Mouse (Mus musculus) 3T3-L1 (cell line): ENCODE results near the gene Sgk1.
A peak's percentile ranks its signal among the peaks of the same experiment; 100 is the strongest.

Source experiments
- DNase-seq: peaks from one replicate; pipeline ENCODE4 v3.0.0-alpha.2; 2015; ENCODE audit warnings: low read depth, low spot score

Gene Sgk1

DNA sequence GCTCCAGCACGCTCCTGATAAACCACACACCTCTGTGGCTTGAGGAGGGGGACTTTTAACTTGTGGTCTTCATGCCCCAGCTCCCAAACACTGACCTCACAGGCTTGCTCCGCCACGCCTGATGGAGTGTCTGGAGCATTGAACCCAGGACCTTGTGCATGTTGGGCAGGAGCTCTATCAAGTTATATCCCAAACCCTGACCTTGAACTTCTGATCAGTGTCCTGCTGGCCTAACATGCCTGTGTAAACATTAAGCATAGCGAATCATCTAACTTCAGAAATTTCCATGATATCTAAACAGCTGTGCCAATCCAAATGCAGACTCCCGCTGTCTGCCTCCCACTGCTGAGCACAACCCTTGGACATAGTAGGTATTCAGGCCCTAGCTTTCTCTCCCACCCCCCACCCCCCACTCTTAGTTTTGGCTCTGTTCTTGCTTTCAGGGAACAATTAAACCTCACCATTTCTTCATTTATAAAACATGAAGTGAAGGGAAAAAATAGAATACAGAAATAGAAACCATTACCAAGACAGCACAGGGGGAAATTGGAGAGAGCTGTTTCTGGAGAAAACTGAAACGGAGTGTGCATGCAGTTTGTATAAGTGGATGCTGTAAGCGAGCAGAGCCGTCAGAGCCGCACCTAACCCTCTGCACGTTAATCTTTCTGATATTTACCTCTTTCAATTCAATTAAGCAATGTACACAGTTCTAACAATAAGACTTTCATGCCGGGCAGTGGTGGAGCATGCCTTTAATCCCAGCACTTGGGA lies 34.5 kb downstream of the Sgk1 start:
- no peak for DNase-seq

GRCm38 (mm10) chr10:21918016-21918749 lies 36.2 kb downstream of the Sgk1 start:
- no peak for DNase-seq

DNA sequence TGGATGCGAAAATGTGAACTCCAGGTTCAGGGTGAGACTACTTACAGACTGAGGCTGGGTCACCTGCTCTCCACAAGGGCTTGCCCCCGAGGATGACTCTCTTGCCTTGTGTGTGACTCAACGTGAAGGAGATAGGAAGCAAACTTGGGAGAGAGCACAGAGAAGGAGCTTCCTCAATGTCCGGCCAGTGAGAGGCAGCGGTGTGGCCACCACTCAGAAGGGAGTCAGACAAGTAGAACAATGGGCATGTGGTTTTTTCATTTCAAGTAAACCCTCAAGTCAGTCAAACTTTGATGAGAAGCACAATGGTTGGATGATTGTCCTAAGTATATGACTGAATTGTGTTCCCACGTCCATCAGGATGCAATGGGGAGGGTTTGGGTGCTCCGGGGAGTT lies 36.8 kb downstream of the Sgk1 start:
- DNase-seq, result no peak

- peak; percentile 48 for DNase-seq
Observed at GRCm38 (mm10) chr10:21920611-21921010, 38.6 kb downstream of the Sgk1 start.

GRCm38 (mm10) chr10:21922716-21923350 lies 40.8 kb downstream of the Sgk1 start:
- peak; percentile 84 for DNase-seq

GRCm38 (mm10) chr10:21923495-21923952 lies 41.5 kb downstream of the Sgk1 start:
- DNase-seq, result peak; percentile 82

DNA sequence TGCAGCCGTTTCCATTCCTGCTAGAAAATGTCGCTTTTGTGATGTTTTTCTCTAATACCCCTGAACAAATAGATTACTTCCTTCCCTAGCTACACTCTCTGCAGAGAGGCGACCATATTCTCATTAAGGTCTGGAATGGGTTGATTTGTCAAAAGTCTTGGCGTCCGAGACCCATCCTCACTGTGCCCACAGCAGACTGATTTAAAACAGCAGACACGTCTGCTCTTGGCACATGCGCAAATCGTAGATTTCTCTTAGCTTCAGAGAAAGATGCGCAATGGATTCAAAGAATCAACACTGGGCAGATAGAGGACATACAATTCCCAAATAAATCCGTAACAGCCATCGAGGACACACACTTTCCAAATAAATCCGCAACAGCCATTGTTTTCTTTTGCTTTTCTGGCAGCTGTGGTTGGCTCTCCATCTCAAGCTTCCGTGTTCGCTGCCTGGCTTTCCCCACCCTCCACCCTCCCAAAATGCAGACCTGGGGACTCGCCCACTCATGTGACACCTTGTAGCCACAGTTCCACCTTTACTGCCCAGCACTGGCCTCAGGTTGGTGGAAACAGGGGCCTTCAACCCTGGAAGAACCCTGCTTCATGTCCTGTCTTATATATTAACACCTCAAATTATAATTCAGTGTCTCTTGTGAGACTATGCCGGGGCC lies 42.2 kb downstream of the Sgk1 start:
- no peak for DNase-seq

GRCm38 (mm10) chr10:21926941-21927340 lies 45.0 kb downstream of the Sgk1 start:
- no peak for DNase-seq

DNA sequence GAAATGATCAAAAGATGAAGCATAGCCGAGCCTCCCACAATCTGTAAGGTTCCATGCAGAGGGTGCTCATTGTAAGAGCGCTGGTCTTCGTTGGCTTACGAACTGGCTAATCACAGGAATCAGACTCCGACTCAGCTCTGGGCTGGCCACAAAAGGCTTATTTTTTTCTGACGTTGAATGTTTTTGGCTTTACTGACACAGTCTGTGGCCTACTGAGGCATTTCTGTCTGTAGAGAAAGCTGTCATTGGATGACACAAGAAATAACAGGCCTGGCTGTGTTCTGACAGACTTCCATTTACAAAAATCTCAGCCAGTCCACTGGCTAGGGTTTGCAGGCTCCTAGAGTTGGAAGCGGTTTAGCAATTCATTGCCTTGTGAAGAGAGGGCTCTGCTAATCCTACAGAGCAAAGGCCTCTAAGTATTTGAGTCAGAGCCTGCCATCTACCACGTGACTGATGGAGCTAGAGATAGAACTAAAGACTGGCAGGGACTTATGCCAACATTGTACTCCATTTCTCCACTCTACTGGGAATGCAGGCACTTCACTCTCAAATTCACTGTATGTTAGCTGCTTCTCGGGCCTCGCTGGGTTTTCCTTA lies 48.9 kb downstream of the Sgk1 start:
- DNase-seq, result no peak

DNA sequence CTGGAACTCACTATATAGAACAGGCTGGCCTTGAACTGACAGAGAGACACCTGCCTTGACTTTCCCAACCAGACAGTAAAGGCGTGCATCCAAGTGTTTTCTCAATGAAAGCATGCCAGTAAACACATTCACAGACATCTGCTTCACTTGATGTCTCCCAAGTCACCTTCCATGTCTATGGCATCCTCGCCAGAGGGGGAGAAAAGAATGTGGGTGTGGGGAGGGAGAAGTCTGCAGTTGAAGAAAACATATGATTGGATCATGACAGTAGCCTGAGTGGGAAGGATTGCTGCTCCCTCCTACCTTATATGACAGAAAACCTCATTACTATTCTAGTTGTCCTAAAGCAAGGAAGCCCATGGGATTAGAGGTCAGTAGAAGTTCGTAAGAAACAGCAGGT lies 50.8 kb downstream of the Sgk1 start:
- no peak for DNase-seq

- DNase-seq, result no peak
Observed at GRCm38 (mm10) chr10:21934826-21935225, 52.8 kb downstream of the Sgk1 start.

DNA sequence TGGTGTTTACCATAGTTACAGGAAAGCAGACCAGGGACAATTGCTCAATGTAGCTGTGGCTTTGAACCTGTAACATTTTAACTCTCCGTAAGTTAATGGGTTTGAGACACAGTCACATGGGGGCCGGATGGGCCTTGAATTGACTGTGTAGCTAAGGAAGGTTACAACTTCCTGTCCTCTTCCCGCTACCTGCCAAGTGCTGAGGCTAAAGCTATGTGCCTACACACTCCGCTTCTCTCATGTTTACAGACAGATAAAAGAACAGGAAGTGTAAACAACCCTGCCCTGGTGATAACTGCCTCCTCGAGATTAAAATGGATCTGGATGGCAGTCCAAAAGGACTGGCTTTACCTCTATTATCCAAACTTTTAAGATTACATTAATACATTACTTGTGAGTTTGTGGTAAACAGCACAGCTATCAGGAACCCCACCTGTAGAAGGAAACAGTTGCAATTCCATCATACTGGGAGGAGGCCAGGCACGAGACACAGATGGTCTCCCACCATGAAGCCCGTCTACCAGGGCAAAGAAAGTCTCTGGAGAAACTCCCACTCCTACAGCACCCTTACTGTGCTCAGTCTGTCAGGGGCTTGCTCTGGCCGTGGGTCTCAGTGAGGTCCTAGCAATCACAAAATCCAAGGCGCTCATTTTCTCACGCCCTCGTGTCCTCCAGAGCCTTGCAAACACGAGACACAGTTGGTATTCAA lies 54.7 kb downstream of the Sgk1 start:
- no peak for DNase-seq

DNA sequence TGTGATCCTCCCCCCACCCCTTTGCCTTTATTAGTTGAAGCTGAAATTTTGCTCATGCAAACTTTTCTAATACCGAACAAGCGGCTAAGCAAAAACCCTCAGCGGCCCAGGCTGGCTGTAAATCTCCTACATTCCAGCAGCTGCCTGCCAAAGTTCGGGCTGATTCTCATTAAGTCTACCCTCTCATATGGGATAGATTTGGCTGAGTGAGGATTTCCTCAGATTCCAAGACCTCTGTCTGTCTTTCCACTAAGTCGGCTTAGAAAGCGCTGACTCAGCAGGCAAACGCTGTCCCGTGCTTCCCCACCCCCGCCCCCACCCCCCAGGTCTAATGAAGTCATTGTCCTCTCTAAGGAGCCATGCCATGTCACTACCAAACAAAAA lies 55.2 kb downstream of the Sgk1 start:
- DNase-seq, result peak; percentile 87

DNA sequence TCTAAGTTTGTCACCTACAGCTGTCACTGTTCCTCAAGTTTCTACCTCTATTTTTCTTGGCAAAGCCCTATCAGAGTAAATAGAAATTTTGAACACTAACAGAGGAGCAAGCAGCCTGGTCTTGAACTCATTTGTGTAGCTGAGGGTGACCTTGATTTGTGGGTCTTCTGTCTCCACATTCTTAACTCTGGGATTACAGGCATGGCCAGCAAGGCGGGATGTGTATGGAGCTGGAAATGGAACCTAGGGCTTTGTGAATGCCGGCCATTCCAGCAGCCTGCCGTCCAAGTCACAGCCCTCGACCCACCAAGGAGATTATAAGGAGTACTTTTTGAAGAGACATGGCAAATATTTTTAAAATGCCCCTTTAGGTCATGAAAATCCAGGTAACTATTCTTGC lies 56.2 kb downstream of the Sgk1 start:
- no peak for DNase-seq

GRCm38 (mm10) chr10:21941235-21941634 lies 59.3 kb downstream of the Sgk1 start:
- no peak for DNase-seq

- DNase-seq, result no peak
Observed at GRCm38 (mm10) chr10:21943145-21943700, 61.2 kb downstream of the Sgk1 start.

DNA sequence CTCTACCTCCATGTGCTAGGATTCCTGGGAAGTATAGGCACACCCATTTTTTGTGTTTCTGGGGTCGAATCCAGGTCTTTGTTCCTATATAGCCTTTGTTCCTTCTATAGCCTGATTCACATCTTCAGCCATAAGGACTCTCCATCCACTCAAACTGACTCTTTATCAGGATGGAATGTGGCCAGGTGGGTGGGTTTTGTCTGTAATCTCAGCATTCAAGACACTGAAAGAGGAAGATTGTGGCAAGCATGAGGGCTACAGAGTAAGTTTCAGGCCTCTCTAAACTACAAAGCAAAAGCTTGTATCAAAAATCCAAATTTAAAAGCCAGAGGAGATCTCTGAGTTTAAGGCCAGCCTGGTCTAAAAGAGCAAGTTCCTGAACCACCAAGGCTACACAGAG lies 63.2 kb downstream of the Sgk1 start:
- DNase-seq, result no peak

- DNase-seq, result no peak
Observed at GRCm38 (mm10) chr10:21946751-21947351, 64.9 kb downstream of the Sgk1 start.

DNA sequence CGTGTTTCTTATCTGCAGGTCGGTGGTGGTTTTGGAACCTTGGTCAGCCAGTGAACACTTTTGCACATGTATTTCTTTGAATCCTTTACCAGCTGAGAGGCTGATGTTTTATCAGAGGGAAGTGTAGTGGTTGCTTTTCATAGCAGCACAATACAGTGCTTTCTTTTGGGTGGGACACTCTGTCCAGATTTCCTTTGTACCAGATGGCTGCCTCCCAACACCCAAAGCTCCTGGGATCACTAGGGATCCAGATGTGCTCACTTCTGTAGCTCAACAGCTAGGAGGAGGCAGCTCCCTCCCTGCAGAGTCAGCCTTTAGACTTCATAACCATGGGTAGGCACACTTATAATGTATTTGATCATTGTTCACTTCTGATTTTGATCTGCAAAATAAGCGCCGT lies 70.5 kb downstream of the Sgk1 start:
- peak; percentile 54 for DNase-seq

DNA sequence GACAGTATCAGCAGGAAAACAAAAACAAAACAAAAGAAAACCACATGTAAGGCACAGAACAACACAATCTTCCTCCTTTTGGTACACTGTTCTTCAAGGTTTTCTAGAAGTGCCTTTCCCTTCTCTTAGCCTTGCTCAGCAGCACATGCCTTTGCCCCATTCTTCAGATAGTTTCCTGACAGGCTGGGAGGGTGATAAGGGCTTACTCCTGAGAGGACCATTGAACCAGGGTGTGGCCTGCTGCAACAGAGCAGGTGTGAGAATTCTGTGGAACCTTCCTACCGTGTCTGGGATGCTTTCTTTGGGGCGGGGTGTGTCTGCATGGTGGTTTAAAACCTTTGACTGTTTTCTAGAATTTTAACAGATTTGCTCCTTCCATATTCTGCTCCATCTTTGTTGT lies 79.1 kb downstream of the Sgk1 start:
- DNase-seq, result no peak
